Mouse (Mus musculus): ENCODE measurements around the gene Kdsr. TPM values are rescaled to one million over a fixed set of nuclear protein-coding genes. Genes with fewer than 3 reads are reported as not detected.

Gene Kdsr
- total RNA-seq, 2 experiments from 2014 or later = 3.1 to 4.7 TPM

DNA sequence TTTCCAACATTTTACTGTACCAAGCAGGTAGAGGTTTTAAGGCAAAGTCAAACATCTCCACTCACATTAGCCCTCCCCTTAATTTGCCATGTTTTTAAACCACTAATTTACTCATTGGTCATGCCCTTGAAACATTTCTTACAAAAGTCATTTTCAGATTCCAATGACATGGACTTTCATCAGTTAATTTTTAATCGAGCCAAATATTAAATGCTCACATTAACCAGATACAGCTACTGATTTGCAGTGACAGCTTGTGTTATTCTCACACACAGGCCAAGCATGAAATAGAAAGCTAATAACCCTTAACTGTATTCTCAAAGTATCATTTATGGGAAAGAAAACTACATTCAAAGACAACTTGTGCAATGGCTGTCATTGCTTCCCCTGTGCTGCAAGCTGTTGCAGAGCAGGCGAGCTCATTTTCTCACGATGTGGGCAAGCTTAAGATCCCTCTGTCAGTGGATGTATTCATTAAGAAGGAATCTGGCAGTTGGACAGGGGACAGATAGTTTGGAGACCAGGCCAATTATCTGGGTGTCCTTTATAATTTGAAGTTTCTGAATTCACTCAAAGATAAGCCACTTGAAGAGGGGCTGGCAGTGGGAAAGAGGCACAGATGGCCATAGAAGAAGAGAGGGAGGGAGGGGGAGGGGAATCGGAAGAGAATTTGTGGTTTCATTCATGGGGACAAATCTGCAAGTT, 56.9 kb downstream of the Kdsr start:
- DNase-seq = no peak
- intact Hi-C loops (cut with DNase I) = no loop called here

DNA sequence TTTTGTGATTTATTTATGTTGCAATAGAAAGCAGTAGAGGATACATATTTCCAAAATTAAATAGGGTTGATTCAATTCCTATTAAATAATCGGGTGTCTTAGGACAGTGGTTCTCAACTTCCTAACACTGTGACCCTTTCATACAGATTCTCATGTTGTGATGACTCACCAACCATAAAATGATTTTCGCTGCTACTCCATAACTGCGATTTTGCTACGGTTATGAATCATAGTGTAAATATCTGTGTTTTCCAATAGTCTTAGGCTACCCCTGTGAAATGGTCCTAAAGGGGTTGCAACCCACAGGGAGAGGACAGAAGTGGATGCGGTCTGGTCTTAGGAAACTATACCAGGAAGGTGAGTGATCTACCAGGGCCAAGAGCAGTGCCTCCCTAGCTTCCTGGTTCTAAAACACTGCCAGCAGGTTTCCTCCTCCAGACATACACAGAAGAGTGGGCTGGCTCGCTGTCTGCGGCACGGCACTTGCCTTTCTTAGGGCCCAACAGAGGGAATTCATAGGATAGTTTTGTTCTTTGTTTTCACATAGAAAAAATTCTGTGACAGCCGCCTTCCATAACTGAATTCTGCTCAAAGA, 58.9 kb downstream of the Kdsr start:
- intact Hi-C loops (cut with DNase I) = no loop called here
- DNase-seq = no peak

GRCm38 (mm10) chr1:106696472-106696871, 63.1 kb downstream of the Kdsr start:
- intact Hi-C loops (cut with DNase I) = no loop called here
- no peak for DNase-seq

- intact Hi-C loops (cut with DNase I) = no loop called here
- no peak for DNase-seq
Observed at GRCm38 (mm10) chr1:106695649-106696048, 63.9 kb downstream of the Kdsr start.

DNA sequence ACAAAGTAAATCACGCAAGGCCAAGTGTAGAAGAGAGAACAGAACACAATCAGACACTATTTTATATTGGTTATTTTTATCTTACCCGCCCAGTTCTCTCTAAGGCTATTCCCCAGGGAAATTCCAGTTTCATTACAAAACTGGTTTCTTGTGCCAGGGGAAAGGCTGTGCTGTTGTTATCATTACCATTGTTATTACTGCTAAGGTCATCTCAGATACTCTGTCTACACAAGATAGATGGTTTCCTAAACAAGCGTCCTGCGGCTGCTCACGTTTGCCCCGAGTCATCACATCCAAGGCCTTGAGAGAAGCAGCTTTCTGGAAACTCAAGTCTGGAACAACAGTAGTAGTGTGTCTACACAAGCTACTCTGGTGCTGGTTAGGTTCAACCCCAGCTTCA, 65.2 kb downstream of the Kdsr start:
- DNase-seq = no peak
- intact Hi-C loops (cut with DNase I) = no loop called here

DNA sequence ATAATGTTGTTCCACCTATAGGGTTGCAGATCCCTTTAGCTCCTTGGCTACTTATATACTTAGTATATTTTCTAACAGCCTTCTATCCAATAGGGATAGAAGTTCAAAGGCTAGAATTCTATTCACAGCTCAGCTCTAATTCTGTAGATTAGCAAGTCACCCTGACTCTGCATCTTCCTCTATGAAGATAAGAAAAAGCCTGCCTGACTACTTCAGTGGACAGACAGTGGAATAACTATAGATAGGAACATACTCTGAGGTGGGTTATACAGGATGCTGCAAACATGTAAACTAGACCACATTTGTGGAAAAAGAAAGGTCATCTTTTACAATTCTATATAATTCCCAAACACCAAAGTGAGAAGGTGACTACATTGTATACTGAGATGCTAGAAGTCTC, 66.9 kb downstream of the Kdsr start:
- intact Hi-C loops (cut with DNase I) = no loop called here
- no peak for DNase-seq

DNA sequence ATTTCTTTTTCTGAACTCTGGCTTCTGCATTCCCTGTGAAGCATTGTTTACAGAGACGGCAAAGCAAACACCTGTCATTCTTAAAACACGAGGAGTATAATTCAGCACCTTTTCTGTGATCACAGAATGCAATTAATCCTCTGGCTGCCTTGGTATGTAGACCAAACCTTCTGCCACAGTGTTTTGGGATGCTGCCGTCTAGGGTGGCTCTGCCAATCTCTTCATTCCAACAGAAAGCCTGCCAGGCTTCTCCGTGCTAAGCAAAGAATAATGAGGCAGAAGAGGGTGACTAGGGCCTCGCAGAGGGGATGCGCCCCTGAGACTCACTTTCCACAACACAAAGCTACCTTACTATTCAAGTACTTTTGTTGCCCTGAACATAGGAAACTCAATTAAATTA, 68.6 kb downstream of the Kdsr start:
- intact Hi-C loops (cut with DNase I) = no loop called here

DNA sequence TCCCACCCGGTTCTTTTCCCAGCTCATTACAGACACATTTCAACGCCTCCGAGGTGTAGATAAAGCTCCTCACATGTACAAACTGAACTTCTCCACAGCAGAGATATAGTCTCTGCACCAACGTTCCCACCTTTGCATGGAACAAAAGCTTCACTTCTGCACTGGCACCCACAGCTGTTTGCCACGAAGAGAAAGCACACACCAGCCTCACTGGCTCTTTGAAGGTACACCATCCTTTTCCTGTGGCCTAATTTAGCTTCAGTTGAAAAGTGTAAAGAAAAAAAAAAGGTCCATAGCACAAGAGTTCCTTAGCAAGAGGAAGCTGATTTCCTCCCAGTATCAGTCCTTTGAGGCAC, 71.4 kb downstream of the Kdsr start:
- intact Hi-C loops (cut with DNase I) = no loop called here
- DNase-seq = no peak

More for the DNA sequence above, 68.6 kb downstream of the Kdsr start:
- no peak for DNase-seq

DNA sequence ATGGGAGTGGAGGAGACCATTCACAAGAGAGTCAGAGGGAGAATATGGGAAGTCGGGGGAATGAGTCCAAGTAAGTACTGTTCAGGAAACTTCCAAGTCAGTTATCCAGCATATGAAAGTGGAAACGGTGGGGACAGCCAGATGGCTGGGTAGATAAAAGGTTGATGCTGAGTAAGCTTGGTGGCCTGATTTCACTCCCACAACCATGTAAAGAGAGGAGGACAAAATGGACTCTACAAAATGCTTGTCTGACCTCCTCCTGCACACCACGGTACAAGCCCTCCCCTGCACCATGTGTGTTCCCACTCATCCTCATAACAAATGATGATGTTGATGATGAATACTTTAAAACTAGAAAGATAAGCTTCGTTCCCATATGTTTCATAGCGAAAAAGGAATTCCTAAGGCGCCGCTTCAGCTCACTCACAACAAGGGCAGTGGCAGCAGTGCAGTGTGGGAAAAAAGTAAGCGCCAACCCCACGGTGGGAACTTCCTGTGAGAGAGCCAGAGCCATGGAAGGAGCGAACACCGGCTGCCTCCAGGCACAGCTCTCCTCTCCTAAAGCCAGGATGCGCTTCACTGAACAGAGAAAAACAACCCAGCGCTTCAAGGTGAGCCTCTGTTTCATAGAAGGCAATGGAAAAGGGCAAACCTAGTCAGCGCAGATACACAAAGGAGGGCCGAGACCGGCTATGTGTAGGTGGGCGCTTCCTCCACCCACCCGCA, 71.9 kb downstream of the Kdsr start:
- intact Hi-C loops (cut with DNase I) = no loop called here
- no peak for DNase-seq

DNA sequence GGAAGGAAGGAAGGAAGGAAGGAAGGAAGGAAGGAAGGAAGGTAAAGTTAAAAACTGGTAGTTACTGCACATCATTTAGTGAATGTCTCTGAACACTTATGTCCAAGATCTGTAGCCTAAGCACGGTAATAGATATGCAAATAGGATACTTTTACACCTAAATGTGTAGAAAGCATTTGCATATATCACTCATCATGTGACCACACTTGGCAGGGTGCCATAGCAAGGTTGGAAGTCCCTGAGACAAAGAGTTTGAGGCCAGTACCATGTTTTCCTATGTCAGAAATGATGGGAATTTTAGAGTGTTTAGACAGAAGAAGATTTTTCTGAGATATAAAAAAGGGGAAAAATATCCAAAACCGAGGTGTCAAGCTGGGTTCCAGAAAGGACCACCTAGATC, 73.8 kb downstream of the Kdsr start:
- intact Hi-C loops (cut with DNase I) = no loop called here
- DNase-seq = no peak

- no peak for DNase-seq
- intact Hi-C loops (cut with DNase I) = no loop called here
Observed at GRCm38 (mm10) chr1:106684546-106684945, 75.0 kb downstream of the Kdsr start.

- intact Hi-C loops (cut with DNase I) = no loop called here
- no peak for DNase-seq
Observed at GRCm38 (mm10) chr1:106682829-106683228, 76.7 kb downstream of the Kdsr start.

DNA sequence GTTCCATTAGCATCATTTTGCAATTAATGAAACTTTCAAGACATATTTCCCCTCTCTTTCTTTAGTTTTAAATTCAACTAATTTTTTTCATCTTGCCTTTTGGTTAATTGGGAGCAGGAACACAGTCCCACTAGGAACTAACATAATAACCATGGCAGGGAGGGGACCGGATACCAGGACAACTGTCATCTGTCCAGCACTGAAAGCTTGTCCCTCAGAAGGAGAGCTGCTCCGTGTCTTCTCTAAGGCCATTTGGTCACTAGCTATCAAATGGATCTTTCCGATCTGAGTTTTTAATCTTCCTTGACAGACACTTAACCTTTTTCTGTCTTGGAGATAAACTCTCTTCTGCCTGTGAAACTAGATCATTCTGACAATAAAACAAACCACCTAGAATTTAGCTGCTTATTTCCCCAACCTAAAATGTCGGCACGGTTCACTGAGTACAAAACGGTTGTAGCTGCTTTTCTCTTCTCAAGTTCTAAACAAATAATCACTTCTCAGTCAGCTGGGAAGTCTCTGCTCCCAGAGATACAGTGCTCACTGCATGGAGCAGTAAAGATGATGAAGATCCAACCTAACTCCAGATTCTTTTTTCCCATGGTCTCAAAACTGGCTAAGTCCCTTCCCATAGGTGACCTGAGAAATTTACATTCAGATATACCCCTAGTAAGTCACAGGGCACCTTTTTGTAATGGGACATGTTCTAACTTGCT, 79.6 kb downstream of the Kdsr start:
- intact Hi-C loops (cut with DNase I) = no loop called here
- no peak for DNase-seq

DNA sequence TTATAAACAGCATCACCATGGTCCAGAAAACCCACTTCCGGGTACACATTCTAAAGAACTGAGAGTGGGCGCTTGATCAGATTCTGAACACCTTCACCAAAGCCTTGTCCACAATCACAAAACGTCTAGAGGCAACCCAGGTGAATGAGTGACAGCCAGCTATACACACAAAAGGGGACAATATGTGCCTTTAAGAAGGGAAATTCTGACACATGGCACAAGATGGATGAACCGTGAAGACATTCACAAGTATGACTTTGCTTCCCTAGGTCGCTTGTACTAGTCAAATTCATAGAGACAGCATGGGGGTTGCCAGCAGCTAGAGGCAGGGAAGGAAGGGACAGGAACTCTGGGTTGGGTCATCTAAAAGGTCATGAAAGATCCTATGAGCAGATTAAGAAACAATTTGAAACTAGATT, 81.5 kb downstream of the Kdsr start:
- intact Hi-C loops (cut with DNase I) = no loop called here
- no peak for DNase-seq

Other genes with a start within 250 kb of the Kdsr start
- gene Bcl2, start 45.5 kb downstream of the Kdsr start, total RNA-seq (2021) = 1 to 10 TPM; 1.5 to 1.7 TPM
- 10 to 100 TPM; 18.0 to 18.5 TPM for gene Vps4b, start 37.0 kb upstream of the Kdsr start, total RNA-seq (2021)
- not detected for gene Serpinb5, start 101.4 kb upstream of the Kdsr start, total RNA-seq (2021)
- gene Serpinb12, start 174.7 kb upstream of the Kdsr start, total RNA-seq (2021) = not detected
- gene Serpinb13, start 221.3 kb upstream of the Kdsr start, total RNA-seq (2021) = not detected